Mouse (Mus musculus): ENCODE results near the gene Stard9. TPM values are rescaled to one million over a fixed set of nuclear protein-coding genes. Genes with fewer than 3 reads are reported as not detected.

The Stard9 gene
- polyA plus RNA-seq, 1 experiment from 2014 or later: 4.6 TPM

- no peak overlapping the region for H3K9ac ChIP-seq
- H3K9me3 ChIP-seq: no peaks in the 10 kb centered on the region
- no peaks in the 10 kb centered on the region for H3K27me3 ChIP-seq
- no peak overlapping the region for H3K27ac ChIP-seq (replicated peaks)
- no peak overlapping the region for H3K4me3 ChIP-seq
- H3K4me1 ChIP-seq (replicated peaks): no peaks in the 10 kb centered on the region
- no peak overlapping the region for H3K4me2 ChIP-seq
- H3K36me3 ChIP-seq: peaks cover 64% of the 10 kb centered on the region
- 92% methylated on average over 3 of the region's 3 CpGs for WGBS
- no peak for ATAC-seq (ENCODE audit: low read depth)
Observed at GRCm38 (mm10) chr2:120710154-120710553, 81.2 kb downstream of the Stard9 start.

GRCm38 (mm10) chr2:120710948-120711347 is 82.0 kb downstream of the Stard9 start:
- Histone ChIP-seq H3K27me3 (no peaks in the 10 kb centered on the region), H3K4me1 (replicated peaks) (no peaks in the 10 kb centered on the region), H3K4me2 (no peak overlapping the region), H3K9me3 (no peaks in the 10 kb centered on the region), H3K27ac (replicated peaks) (no peak overlapping the region), H3K4me3 (no peak overlapping the region), H3K9ac (no peak overlapping the region), H3K36me3 (peaks cover 63% of the 10 kb centered on the region)
- WGBS: 95% methylated on average over 3 of the region's 3 CpGs
- no peak for ATAC-seq (ENCODE audit: low read depth)

DNA sequence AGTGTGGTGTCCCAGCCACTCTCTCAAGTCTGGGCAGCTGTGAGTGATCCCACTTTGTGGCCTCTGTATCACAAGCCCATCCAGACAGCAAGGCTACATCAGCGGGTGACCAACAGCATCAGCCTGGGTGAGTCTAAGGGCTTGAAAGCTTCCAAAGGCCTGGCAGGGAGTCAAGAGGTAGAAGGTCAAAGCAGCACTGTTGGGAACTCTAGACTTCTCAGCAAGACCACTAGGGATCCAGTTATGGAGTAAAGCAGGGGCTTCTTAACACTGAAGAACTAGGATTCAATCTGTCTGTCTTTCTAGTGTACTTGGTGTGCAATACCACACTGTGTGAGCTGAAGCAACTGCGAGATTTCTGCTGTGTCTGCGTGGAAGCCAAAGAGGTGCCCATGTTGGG is 84.5 kb downstream of the Stard9 start:
- no peak overlapping the region for H3K9ac ChIP-seq
- no peak overlapping the region for H3K27ac ChIP-seq (replicated peaks)
- H3K4me2 ChIP-seq: no peak overlapping the region
- H3K36me3 ChIP-seq: peaks cover 71% of the 10 kb centered on the region
- no peak overlapping the region for H3K4me3 ChIP-seq
- WGBS: 95% methylated on average over 3 of the region's 3 CpGs
- no peaks in the 10 kb centered on the region for H3K4me1 ChIP-seq (replicated peaks)
- H3K27me3 ChIP-seq: no peaks in the 10 kb centered on the region
- no peaks in the 10 kb centered on the region for H3K9me3 ChIP-seq
- ATAC-seq (ENCODE audit: low read depth): no peak

GRCm38 (mm10) chr2:120718496-120718895 is 89.6 kb downstream of the Stard9 start:
- Histone ChIP-seq H3K9ac (no peak overlapping the region), H3K4me1 (replicated peaks) (no peaks in the 10 kb centered on the region), H3K9me3 (no peaks in the 10 kb centered on the region), H3K4me3 (no peak overlapping the region), H3K36me3 (peaks cover 94% of the 10 kb centered on the region), H3K27me3 (no peaks in the 10 kb centered on the region), H3K27ac (replicated peaks) (no peak overlapping the region), H3K4me2 (no peak overlapping the region)
- no peak for ATAC-seq (ENCODE audit: low read depth)
- 98% methylated on average over 8 of the region's 8 CpGs for WGBS

- H3K4me1 ChIP-seq (replicated peaks): no peaks in the 10 kb centered on the region
- H3K4me2 ChIP-seq: no peak overlapping the region
- 96% methylated on average over 6 of the region's 6 CpGs for WGBS
- no peaks in the 10 kb centered on the region for H3K27me3 ChIP-seq
- no peak overlapping the region for H3K9ac ChIP-seq
- no peak overlapping the region for H3K27ac ChIP-seq (replicated peaks)
- H3K36me3 ChIP-seq: peaks cover 97% of the 10 kb centered on the region
- no peaks in the 10 kb centered on the region for H3K9me3 ChIP-seq
- ATAC-seq (ENCODE audit: low read depth): no peak
- no peak overlapping the region for H3K4me3 ChIP-seq
Observed at GRCm38 (mm10) chr2:120720821-120721220, 91.9 kb downstream of the Stard9 start.

DNA sequence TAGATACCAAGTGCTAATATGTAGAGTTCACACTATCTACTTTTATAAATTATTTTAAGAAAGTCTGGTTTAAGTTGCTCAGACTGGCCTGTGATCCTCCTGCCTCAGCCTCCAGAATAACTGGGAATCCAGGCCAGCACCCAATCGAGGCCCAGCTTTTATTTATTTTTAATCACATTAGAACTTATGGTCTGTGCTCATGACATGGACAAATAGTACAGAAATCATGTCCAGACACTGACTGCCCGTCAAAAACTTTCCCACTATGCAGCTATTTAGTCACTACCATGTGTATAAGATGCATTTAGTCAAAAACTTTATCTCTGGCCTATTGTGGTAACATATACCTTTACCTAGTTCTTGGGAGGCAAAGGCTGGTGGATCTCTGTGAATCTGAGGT is 93.0 kb downstream of the Stard9 start:
- H3K36me3 ChIP-seq: peaks cover 98% of the 10 kb centered on the region
- no peaks in the 10 kb centered on the region for H3K27me3 ChIP-seq

GRCm38 (mm10) chr2:120722491-120722890 is 93.6 kb downstream of the Stard9 start:
- WGBS: 85% methylated on average over 8 of the region's 8 CpGs
- no peak for ATAC-seq (ENCODE audit: low read depth)
- Histone ChIP-seq H3K27me3 (no peaks in the 10 kb centered on the region), H3K36me3 (peaks cover 98% of the 10 kb centered on the region), H3K27ac (replicated peaks) (no peak overlapping the region), H3K9me3 (no peaks in the 10 kb centered on the region), H3K4me1 (replicated peaks) (0 out of 2 replicates have a peak, but pooled peaks cover under 1% of the 10 kb centered on the region), H3K4me3 (no peak overlapping the region), H3K4me2 (no peak overlapping the region), H3K9ac (no peak overlapping the region)

More for the DNA sequence above, 93.0 kb downstream of the Stard9 start:
- 94% methylated on average over 2 of the region's 2 CpGs for WGBS
- Histone ChIP-seq H3K4me3 (no peak overlapping the region), H3K4me1 (replicated peaks) (no peaks in the 10 kb centered on the region), H3K9me3 (no peaks in the 10 kb centered on the region), H3K27ac (replicated peaks) (no peak overlapping the region), H3K9ac (no peak overlapping the region), H3K4me2 (no peak overlapping the region)
- no peak for ATAC-seq (ENCODE audit: low read depth)

DNA sequence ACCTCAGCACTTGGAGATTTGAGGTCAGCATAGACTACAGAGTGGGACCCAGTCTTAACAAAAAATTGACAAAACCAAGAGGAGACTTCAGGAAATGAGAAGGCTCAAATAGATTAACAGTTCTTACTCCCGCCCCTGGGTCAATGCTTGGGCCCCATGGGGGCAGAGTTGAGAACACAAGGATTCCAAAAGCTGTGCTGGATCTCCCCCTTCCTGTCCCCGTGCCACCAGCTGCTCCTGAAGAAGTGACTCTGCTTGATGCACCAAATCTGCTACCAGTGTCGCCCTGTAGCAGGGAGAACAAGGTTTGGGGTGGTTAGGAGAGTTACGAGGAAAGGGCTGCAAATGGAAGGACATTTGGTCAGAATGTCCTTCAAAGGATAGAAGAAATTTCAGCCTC is 94.7 kb downstream of the Stard9 start:
- 78% methylated on average over 4 of the region's 4 CpGs for WGBS
- no peaks in the 10 kb centered on the region for H3K27me3 ChIP-seq
- no peak overlapping the region for H3K9ac ChIP-seq
- no peak overlapping the region for H3K27ac ChIP-seq (replicated peaks)
- H3K4me1 ChIP-seq (replicated peaks): peaks cover 12% of the 10 kb centered on the region
- H3K9me3 ChIP-seq: no peaks in the 10 kb centered on the region
- ATAC-seq (ENCODE audit: low read depth): no peak
- H3K4me2 ChIP-seq: no peak overlapping the region
- peaks cover 98% of the 10 kb centered on the region for H3K36me3 ChIP-seq
- H3K4me3 ChIP-seq: no peak overlapping the region

DNA sequence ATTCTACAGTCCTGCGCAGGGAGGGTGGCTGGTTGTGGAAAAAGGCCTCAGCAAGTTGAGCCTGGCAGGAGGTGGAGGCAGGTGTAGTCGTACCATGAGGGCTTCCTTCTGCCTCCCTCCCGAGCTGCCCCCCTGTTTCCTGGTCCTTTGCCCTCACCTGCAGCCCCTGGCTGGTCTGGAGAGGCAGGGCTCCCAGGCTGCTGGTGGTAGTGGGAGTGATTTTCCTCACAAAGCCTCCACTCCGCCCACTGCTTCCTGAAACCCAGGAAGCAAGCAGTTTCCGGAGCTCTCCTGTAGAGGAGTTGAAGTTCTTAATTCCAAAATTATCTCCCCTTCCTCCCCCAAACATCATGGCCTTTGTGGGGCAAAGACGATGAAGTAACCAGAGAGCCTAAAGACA is 95.3 kb downstream of the Stard9 start:
- H3K27me3 ChIP-seq: no peaks in the 10 kb centered on the region
- no peak overlapping the region for H3K27ac ChIP-seq (replicated peaks)
- no peak overlapping the region for H3K9ac ChIP-seq
- ATAC-seq (ENCODE audit: low read depth): no peak
- peaks cover 18% of the 10 kb centered on the region for H3K4me1 ChIP-seq (replicated peaks)
- H3K4me3 ChIP-seq: no peak overlapping the region
- H3K4me2 ChIP-seq: no peak overlapping the region
- no peaks in the 10 kb centered on the region for H3K9me3 ChIP-seq
- peaks cover 94% of the 10 kb centered on the region for H3K36me3 ChIP-seq
- WGBS: 88% methylated on average over 6 of the region's 6 CpGs

DNA sequence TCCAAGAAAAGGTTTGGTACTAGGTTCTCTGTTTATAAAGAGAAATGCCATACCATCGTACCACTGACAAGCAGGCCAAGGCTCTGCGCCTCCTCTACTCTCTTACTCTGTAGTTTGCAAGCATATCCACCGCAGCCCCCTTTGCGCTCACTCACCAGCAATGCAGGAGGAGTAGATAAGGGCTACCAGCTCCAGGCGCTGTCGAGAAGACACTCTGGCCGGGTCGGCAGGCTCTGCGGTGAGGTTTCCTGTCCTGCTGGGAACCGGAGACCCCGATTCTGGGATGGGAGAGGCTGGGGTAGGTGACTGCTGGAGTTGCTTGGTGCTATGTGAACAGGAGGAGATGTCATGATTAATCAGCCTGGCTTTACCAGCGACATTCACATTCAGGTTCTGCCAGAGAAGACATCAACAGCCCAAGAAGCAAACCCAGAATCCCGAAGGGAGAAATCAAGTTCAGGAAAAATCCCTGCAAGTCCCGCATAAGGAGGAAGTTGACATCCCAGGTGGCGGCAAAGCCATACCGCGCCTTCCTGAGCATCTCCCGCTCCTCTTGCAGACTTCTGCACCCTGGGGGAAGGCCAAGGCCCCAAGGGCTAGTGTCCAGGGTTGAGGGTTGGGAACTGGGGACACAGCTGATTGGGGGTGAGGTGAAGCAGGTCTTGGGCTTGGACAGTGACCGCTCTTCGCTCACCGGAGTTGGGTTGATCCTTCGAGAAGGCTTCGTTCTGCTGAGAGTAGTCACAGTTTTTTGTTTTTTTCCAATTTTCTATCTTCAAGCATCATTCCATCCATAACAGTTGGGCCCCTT is 101.1 kb downstream of the Stard9 start:
- 0 out of 2 replicates have a peak overlapping the region, but pooled peaks have one; percentile 92 for H3K27ac ChIP-seq (replicated peaks)
- peak overlapping the region; percentile 95 for H3K4me2 ChIP-seq
- peaks cover 37% of the 10 kb centered on the region for H3K36me3 ChIP-seq
- H3K27me3 ChIP-seq: no peaks in the 10 kb centered on the region
- 10% methylated on average over 23 of the region's 23 CpGs for WGBS
- H3K9ac ChIP-seq: peak overlapping the region; percentile 95
- H3K4me1 ChIP-seq (replicated peaks): peaks cover 37% of the 10 kb centered on the region
- H3K4me3 ChIP-seq: peak overlapping the region; percentile 92
- no peaks in the 10 kb centered on the region for H3K9me3 ChIP-seq
- ATAC-seq (ENCODE audit: low read depth): no peak

DNA sequence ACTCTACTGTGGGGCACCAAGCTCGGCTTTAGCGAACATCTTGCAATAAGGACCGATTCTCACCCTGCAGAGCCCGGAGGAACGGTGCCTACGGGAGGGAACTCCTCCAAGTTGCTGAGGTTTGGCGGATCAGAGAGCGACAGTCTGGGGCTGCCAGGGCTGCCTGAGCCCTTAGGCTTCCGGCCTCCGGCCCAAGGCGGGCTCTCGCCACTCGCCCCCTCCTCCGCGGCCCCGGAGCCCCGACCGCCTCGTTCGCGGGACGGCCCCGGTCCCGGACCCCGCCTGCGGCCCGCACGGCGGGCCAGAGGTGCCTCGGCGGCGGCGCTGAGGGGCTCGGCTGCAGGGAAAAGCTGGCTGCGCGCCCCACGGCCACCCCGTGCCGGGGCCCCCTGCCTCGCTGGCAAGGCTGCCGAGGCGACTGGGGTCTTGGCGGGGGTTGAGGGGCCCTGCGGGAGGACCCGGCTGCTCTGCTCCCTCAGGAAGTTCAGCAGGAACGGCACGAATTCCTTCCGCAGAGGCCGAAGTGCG is 101.8 kb downstream of the Stard9 start:
- WGBS: under 1% methylated on average over 49 of the region's 50 CpGs
- peaks cover 37% of the 10 kb centered on the region for H3K4me1 ChIP-seq (replicated peaks)
- H3K27ac ChIP-seq (replicated peaks): peak overlapping the region; percentile 92
- peaks cover 30% of the 10 kb centered on the region for H3K36me3 ChIP-seq
- H3K27me3 ChIP-seq: no peaks in the 10 kb centered on the region
- peak overlapping the region; percentile 95 for H3K4me2 ChIP-seq
- H3K4me3 ChIP-seq: peak overlapping the region; percentile 92
- ATAC-seq (ENCODE audit: low read depth): peak; percentile 73
- peak overlapping the region; percentile 95 for H3K9ac ChIP-seq
- no peaks in the 10 kb centered on the region for H3K9me3 ChIP-seq

DNA sequence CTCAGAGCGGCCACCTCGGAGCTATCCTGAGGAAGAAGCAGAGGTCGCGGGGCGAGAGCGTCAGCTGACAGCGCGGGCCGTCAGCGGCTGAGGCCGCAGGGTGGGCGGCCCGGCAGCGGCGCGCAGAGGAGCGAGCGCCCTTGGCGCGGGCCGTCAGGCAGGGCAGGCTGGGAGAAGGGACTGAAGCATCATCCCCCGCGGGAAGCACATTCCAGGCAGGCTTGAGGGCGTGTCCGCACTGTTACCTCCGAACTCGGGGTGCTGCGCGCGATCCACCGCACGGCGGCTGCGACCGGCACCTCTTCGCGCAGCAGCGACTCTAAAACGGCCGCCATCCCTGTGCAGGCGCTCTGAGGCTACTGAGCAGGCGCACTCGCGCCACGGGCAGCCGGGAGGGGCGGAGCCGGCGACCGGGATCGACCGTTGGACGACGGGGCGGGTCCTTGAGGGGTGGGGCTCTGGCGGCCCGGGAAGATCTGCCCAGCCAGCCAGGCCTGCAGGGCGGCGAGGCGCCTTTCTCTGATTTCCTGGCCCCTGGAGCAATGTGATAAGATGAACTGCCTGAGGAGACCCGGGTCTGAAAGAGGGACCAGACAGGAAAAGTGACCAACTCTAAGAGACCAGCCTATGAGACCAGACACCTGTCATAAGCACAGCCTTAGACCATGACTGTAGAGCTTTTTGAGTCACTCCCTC is 102.4 kb downstream of the Stard9 start:
- Histone ChIP-seq H3K9me3 (no peaks in the 10 kb centered on the region), H3K4me2 (peak overlapping the region; percentile 95), H3K4me1 (replicated peaks) (peaks cover 37% of the 10 kb centered on the region), H3K4me3 (peak overlapping the region; percentile 92), H3K27me3 (no peaks in the 10 kb centered on the region), H3K27ac (replicated peaks) (peak overlapping the region; percentile 92), H3K9ac (peak overlapping the region; percentile 95), H3K36me3 (peaks cover 28% of the 10 kb centered on the region)
- ATAC-seq (ENCODE audit: low read depth): peak; percentile 99
- under 1% methylated on average over 60 of the region's 61 CpGs for WGBS

All from neural tube, embryonic 13.5 days (tissue).